Comparison of ENCODE assay signal across 8 mouse cellular contexts in the genomic region with DNA sequence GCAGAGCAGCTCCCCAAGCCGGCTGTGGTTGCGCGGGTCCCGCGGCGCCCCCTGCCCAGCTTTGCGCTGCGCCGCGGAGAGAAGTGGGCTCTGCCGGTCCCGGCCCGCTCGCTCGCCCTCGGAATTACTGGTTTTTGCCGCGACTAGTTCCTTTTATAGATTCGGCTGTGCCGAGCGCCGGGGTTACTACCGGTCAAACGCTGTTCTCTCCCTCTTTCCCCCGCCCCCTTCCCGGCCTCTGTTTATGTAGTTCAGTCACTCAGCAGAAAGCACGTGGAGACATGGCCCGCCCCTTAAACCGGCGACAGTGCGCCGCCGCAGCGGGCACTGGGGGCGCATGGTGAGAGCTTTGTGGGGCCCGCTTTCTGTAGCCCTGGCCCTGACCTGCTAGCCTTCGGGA. TPM values are rescaled to one million over a fixed set of nuclear protein-coding genes. Genes with fewer than 3 reads are reported as not detected.
A peak's percentile ranks its signal among the peaks of the same experiment; 100 is the strongest.
DNase-seq lines count a peak whose midpoint lies in the region; ATAC-seq and TF ChIP-seq lines count a peak whose summit lies in the region.

A gene (minus strand): TSS at position 129 of the 400 bp plus-strand sequence.

- WGBS in embryonic facial prominence, embryonic 14.5 days: under 1% methylated on average over 35 of the region's 37 CpGs
- under 1% methylated on average over 37 of the region's 37 CpGs for WGBS in heart, embryonic 10.5 days
- WGBS in kidney, embryonic 14.5 days: under 1% methylated on average over 37 of the region's 37 CpGs
- 0% methylated on average over 35 of the region's 37 CpGs for WGBS in limb, embryonic 14.5 days
- WGBS in midbrain, embryonic 16.5 days: 0% methylated on average over 37 of the region's 37 CpGs
- WGBS in spleen, adult 2 months: under 1% methylated on average over 37 of the region's 37 CpGs

- peak; percentile 97 for DNase-seq in A20 (ENCODE audit: low read depth, low spot score)
- DNase-seq in adrenal gland, postnatal 4 days (ENCODE audit: low spot score in 2 of 2): peak; percentile 49 to 87
- DNase-seq in embryonic facial prominence, embryonic 14.5 days (ENCODE audit: low spot score): peak; percentile 97
- DNase-seq in heart, embryonic 10.5 days (ENCODE audit: low spot score): peak; percentile 94
- peak; percentile 93 for DNase-seq in limb, embryonic 14.5 days (ENCODE audit: low spot score)
- peak; percentile 89 to 94 for DNase-seq in spleen, adult 2 months (ENCODE audit: low read depth in 1 of 2, low spot score in 2 of 2)

- H3K27me3 ChIP-seq in embryonic facial prominence, embryonic 14.5 days (replicated peaks; ENCODE audit: control insufficient read depth, insufficient read depth, low read length): no peaks in the 10 kb centered on the region
- no peaks in the 10 kb centered on the region for H3K27me3 ChIP-seq in heart, embryonic 10.5 days (ENCODE audit: insufficient read depth, poor library complexity, severe bottlenecking)
- no peaks in the 10 kb centered on the region for H3K27me3 ChIP-seq in kidney, embryonic 14.5 days (ENCODE audit: control insufficient read depth, insufficient read depth, low read length)
- no peaks in the 10 kb centered on the region for H3K27me3 ChIP-seq in limb, embryonic 14.5 days (ENCODE audit: control insufficient read depth, insufficient read depth, low read length)
- no peaks in the 10 kb centered on the region for H3K27me3 ChIP-seq in midbrain, embryonic 16.5 days (ENCODE audit: control insufficient read depth, insufficient read depth, low read depth, low read length)
- H3K27me3 ChIP-seq in spleen, adult 2 months (ENCODE audit: control insufficient read depth, insufficient read depth, low read length): no peaks in the 10 kb centered on the region

- ATAC-seq in embryonic facial prominence, embryonic 14.5 days (ENCODE audit: low read depth): peak; percentile 97
- ATAC-seq in kidney, embryonic 14.5 days (ENCODE audit: low FRiP score, low TSS enrichment): peak; percentile 96
- peak; percentile 95 for ATAC-seq in limb, embryonic 14.5 days (ENCODE audit: low FRiP score, low read depth)
- ATAC-seq in midbrain, embryonic 16.5 days: peak; percentile 97

- peak within 1 kb of the TSS; percentile 57 for H3K4me2 ChIP-seq in embryonic facial prominence, embryonic 14.5 days (ENCODE audit: low read depth, low read length)
- H3K4me2 ChIP-seq in kidney, embryonic 14.5 days (replicated peaks; ENCODE audit: low read depth, low read length): peak within 1 kb of the TSS; percentile 95
- peak within 1 kb of the TSS; percentile 82 for H3K4me2 ChIP-seq in limb, embryonic 14.5 days (replicated peaks; ENCODE audit: low read depth, low read length, severe bottlenecking)
- H3K4me2 ChIP-seq in midbrain, embryonic 16.5 days (ENCODE audit: low read length): peak within 1 kb of the TSS; percentile 91

- no peaks in the 10 kb centered on the region for H3K36me3 ChIP-seq in embryonic facial prominence, embryonic 14.5 days (ENCODE audit: control insufficient read depth, insufficient read depth, low read length)
- no peaks in the 10 kb centered on the region for H3K36me3 ChIP-seq in heart, embryonic 10.5 days
- no peaks in the 10 kb centered on the region for H3K36me3 ChIP-seq in kidney, embryonic 14.5 days (ENCODE audit: control insufficient read depth, insufficient read depth, low read length)
- H3K36me3 ChIP-seq in limb, embryonic 14.5 days (ENCODE audit: control insufficient read depth, insufficient read depth, low read length): no peaks in the 10 kb centered on the region
- no peaks in the 10 kb centered on the region for H3K36me3 ChIP-seq in midbrain, embryonic 16.5 days (ENCODE audit: control insufficient read depth, insufficient read depth, low read length)
- H3K36me3 ChIP-seq in spleen, adult 2 months (ENCODE audit: control insufficient read depth, insufficient read depth, low read length): no peaks in the 10 kb centered on the region

- H3K27ac ChIP-seq in embryonic facial prominence, embryonic 14.5 days (replicated peaks; ENCODE audit: low read depth, low read length): peak within 1 kb of the TSS; percentile 78
- H3K27ac ChIP-seq in heart, embryonic 10.5 days: peak within 1 kb of the TSS; percentile 83
- H3K27ac ChIP-seq in kidney, embryonic 14.5 days (ENCODE audit: low read depth, low read length): peak within 1 kb of the TSS; percentile 42; the same call in 1 of the 2 replicates
- H3K27ac ChIP-seq in limb, embryonic 14.5 days (replicated peaks; ENCODE audit: low read depth, low read length): peak within 1 kb of the TSS; percentile 86
- peak within 1 kb of the TSS; percentile 57 for H3K27ac ChIP-seq in midbrain, embryonic 16.5 days (ENCODE audit: low read length)
- H3K27ac ChIP-seq in spleen, adult 2 months (ENCODE audit: insufficient read depth, low read length): peak within 1 kb of the TSS; percentile 79

- TF ChIP-seq POLR2A in limb, embryonic 14.5 days (IDR thresholded peaks at IDR 0.05; ENCODE audit: borderline replicate concordance, extremely low read depth, insufficient read depth, insufficient read length): peak; percentile 95; the same call in 1 of the 2 replicates
- TF ChIP-seq POLR2A in spleen, adult 2 months (IDR thresholded peaks at IDR 0.05; ENCODE audit: low read depth, low read length): peak; percentile 45

- peak within 1 kb of the TSS; percentile 55 for H3K4me3 ChIP-seq in embryonic facial prominence, embryonic 14.5 days (ENCODE audit: low read depth, low read length)
- peak within 1 kb of the TSS; percentile 73 for H3K4me3 ChIP-seq in heart, embryonic 10.5 days
- H3K4me3 ChIP-seq in kidney, embryonic 14.5 days (ENCODE audit: low read length): peak within 1 kb of the TSS; percentile 66
- H3K4me3 ChIP-seq in limb, embryonic 14.5 days (replicated peaks; ENCODE audit: low read length): peak within 1 kb of the TSS; percentile 58
- peak within 1 kb of the TSS; percentile 66 for H3K4me3 ChIP-seq in midbrain, embryonic 16.5 days (ENCODE audit: low read depth, low read length)
- H3K4me3 ChIP-seq in spleen, adult 2 months (ENCODE audit: extremely low read depth, insufficient read depth, insufficient read length): peak within 1 kb of the TSS; percentile 70

- H3K4me1 ChIP-seq in embryonic facial prominence, embryonic 14.5 days (ENCODE audit: control insufficient read depth, insufficient read depth, low read length): peaks cover 8% of the 10 kb centered on the region; the same call in 1 of the 2 replicates
- peaks cover 18% of the 10 kb centered on the region; the same call in 1 of the 2 replicates for H3K4me1 ChIP-seq in heart, embryonic 10.5 days
- no peaks in the 10 kb centered on the region for H3K4me1 ChIP-seq in kidney, embryonic 14.5 days (ENCODE audit: control insufficient read depth, insufficient read depth, low read length)
- H3K4me1 ChIP-seq in limb, embryonic 14.5 days (ENCODE audit: control insufficient read depth, insufficient read depth, low read length): peaks cover 10% of the 10 kb centered on the region
- H3K4me1 ChIP-seq in midbrain, embryonic 16.5 days (ENCODE audit: control insufficient read depth, insufficient read depth, low read length): peaks cover 10% of the 10 kb centered on the region
- H3K4me1 ChIP-seq in spleen, adult 2 months (ENCODE audit: control insufficient read depth, insufficient read depth, insufficient read length): peaks cover 12% of the 10 kb centered on the region

- no peak for TF ChIP-seq CTCF in spleen, adult 2 months (IDR thresholded peaks at IDR 0.05; ENCODE audit: extremely low read depth, insufficient read depth, insufficient read length, insufficient replicate concordance)

- peak within 1 kb of the TSS; percentile 62 for H3K9ac ChIP-seq in embryonic facial prominence, embryonic 14.5 days (ENCODE audit: low read depth, low read length)
- H3K9ac ChIP-seq in kidney, embryonic 14.5 days (ENCODE audit: low read depth, low read length): peak within 1 kb of the TSS; percentile 65
- H3K9ac ChIP-seq in limb, embryonic 14.5 days (ENCODE audit: low read depth, low read length, severe bottlenecking): peak within 1 kb of the TSS; percentile 72
- peak within 1 kb of the TSS; percentile 60 for H3K9ac ChIP-seq in midbrain, embryonic 16.5 days (ENCODE audit: low read depth, low read length)

- H3K9me3 ChIP-seq in embryonic facial prominence, embryonic 14.5 days (ENCODE audit: control insufficient read depth, low read length): no peaks in the 10 kb centered on the region
- H3K9me3 ChIP-seq in heart, embryonic 10.5 days: no peaks in the 10 kb centered on the region
- no peaks in the 10 kb centered on the region for H3K9me3 ChIP-seq in kidney, embryonic 14.5 days (ENCODE audit: control insufficient read depth, low read length)
- no peaks in the 10 kb centered on the region for H3K9me3 ChIP-seq in limb, embryonic 14.5 days (ENCODE audit: control insufficient read depth, low read length)
- H3K9me3 ChIP-seq in midbrain, embryonic 16.5 days (replicated peaks; ENCODE audit: control insufficient read depth, low read length, poor library complexity, severe bottlenecking): no peaks in the 10 kb centered on the region

RNA-seq across cellular contexts. Expression of the gene that starts here (rescaled TPM):
- 100 to 1,000 TPM; 117 to 127 TPM for total RNA-seq in adrenal gland, postnatal 4 days (2021)
- polyA plus RNA-seq in embryonic facial prominence, embryonic 14.5 days (2014; fragmentation: Nextera tagmentation; extraction: Ambion mirVana): 13.7 and 16.4 TPM in 2 replicates
- 1.6 and 4.2 TPM in 2 replicates for polyA plus RNA-seq in heart, embryonic 10.5 days (2016; fragmentation: Nextera tagmentation; extraction: Ambion mirVana)
- 3.4 and 5.6 TPM in 2 replicates for polyA plus RNA-seq in kidney, embryonic 14.5 days (2014; fragmentation: Nextera tagmentation; extraction: Ambion mirVana)
- 9.0 and 10.3 TPM in 2 replicates for polyA plus RNA-seq in limb, embryonic 14.5 days (2012; rRNA removed)
- 12.3 and 14.5 TPM in 2 replicates for polyA plus RNA-seq in limb, embryonic 14.5 days (2014; fragmentation: Nextera tagmentation; extraction: Ambion mirVana)
- 9.3 and 9.9 TPM in 2 replicates for polyA plus RNA-seq in midbrain, embryonic 16.5 days (2015; fragmentation: Nextera tagmentation; extraction: Ambion mirVana)
- polyA plus RNA-seq in spleen, adult 2 months (2012; rRNA removed): 6.8 and 7.6 TPM in 2 replicates

Comparison
In these comparisons a context has a peak if more than half of its experiments do, and no peak if none do; other contexts are left out.
1. Peak in every context shown above with its lines: DNase-seq, ATAC-seq, H3K4me3 ChIP-seq and H3K27ac ChIP-seq.